Mouse (Mus musculus) G1E (cell line): ENCODE data around the gene Gm10271.

Experiments
- CTCF ChIP-seq: IDR thresholded peaks from 2 replicates; pipeline ENCODE4 v1.5.1; 2012; ENCODE audit warnings: low read depth, low read length, inconsistent platforms, mixed read lengths
- GATA1 ChIP-seq: IDR thresholded peaks from 2 replicates; pipeline ENCODE4 v1.6.1; 2012; ENCODE audit warnings: borderline replicate concordance, low read length, inconsistent platforms, mixed read lengths
- GATA2 ChIP-seq: IDR thresholded peaks from 2 replicates; pipeline ENCODE4 v1.6.1; 2012; ENCODE audit warnings: low read depth, low read length, inconsistent platforms, borderline replicate concordance
- POLR2AphosphoS5 ChIP-seq: IDR thresholded peaks from 2 replicates; pipeline ENCODE4 v1.6.1; 2012; ENCODE audit warnings: low read depth, low read length, inconsistent platforms; ENCODE audit not compliant: insufficient replicate concordance
- TAL1 ChIP-seq: conservative IDR thresholded peaks from 2 replicates; pipeline ENCODE4 v1.6.1; 2012; ENCODE audit warnings: low read depth, low read length, inconsistent platforms, mixed read lengths

- TF ChIP-seq GATA1 (no peak), CTCF (no peak), POLR2AphosphoS5 (no peak), TAL1 (no peak), GATA2 (no peak)
Measured at GRCm38 (mm10) chr10:116962803-116963202, 9.6 kb downstream of the Gm10271 start.
